Mouse (Mus musculus) thymus, adult 2 months (tissue): ENCODE results near the gene Cxcl15.

Experiments used
- CTCF ChIP-seq: fragments of 200-500 bp; IDR thresholded peaks from 2 replicates; pipeline ENCODE4 v1.5.1; 2012; ENCODE audit warnings: mild to moderate bottlenecking, control low read depth, low read length, moderate library complexity, borderline replicate concordance; ENCODE audit not compliant: control insufficient read depth, poor library complexity, insufficient read depth; ENCODE audit errors: extremely low read depth
- POLR2A ChIP-seq: fragments of 200-500 bp; IDR thresholded peaks from 2 replicates; pipeline ENCODE4 v1.6.1; 2012; ENCODE audit warnings: mild to moderate bottlenecking, low read length, control low read depth, moderate library complexity; ENCODE audit not compliant: control insufficient read depth, poor library complexity, insufficient read depth; ENCODE audit errors: extremely low read depth

GRCm38 (mm10) chr5:90760844-90761243, 33.5 kb upstream of the Cxcl15 start:
- TF ChIP-seq CTCF (no peak), POLR2A (no peak)
